Comparison of ENCODE assay signal across 8 mouse cellular contexts in genomic region chr8:120407701-120408240, GRCm38 (mm10).
DNase-seq lines count a peak whose midpoint lies in the region; ATAC-seq lines count a peak whose summit lies in the region.

No protein-coding gene starts in this region.

- H3K9me3 ChIP-seq in heart, embryonic 15.5 days (replicated peaks), result no peaks in the 10 kb centered on the region
- no peaks in the 10 kb centered on the region for H3K9me3 ChIP-seq in midbrain, embryonic 11.5 days (ENCODE audit: control insufficient read depth, low read length)
- no peaks in the 10 kb centered on the region for H3K9me3 ChIP-seq in stomach, embryonic 16.5 days (replicated peaks; ENCODE audit: control insufficient read depth, low read length)

- 18% methylated on average over 9 of the region's 9 CpGs for whole genome bisulfite sequencing in heart, embryonic 15.5 days
- WGBS in midbrain, embryonic 11.5 days, result 9% methylated on average over 9 of the region's 9 CpGs
- 19% methylated on average over 9 of the region's 9 CpGs for WGBS in stomach, embryonic 16.5 days

- peak; percentile 23; the same call in 1 of the 2 replicates for ATAC-seq in heart, embryonic 15.5 days (replicated peaks; ENCODE audit: insufficient number of reproducible peaks, insufficient read depth, low FRiP score, low read depth)
- ATAC-seq in midbrain, embryonic 11.5 days (ENCODE audit: low FRiP score), result peak; percentile 80
- peak; percentile 54; the same call in 1 of the 2 replicates for ATAC-seq in stomach, embryonic 16.5 days (ENCODE audit: insufficient read depth, low FRiP score)

- DNase-seq in gastrocnemius, postnatal 14 days, result peak; percentile 45
- DNase-seq in gastrocnemius, postnatal 36 days, result no peak
- DNase-seq in embryo, embryonic 11.5 days (ENCODE audit: low read depth, low spot score), result peak; percentile 74
- DNase-seq in kidney, postnatal 4 days, result peak; percentile 66 to 79
- DNase-seq in midbrain, embryonic 11.5 days (ENCODE audit: low spot score, missing footprints), result peak; percentile 96
- no peak for DNase-seq in frontal cortex, postnatal 10 days (ENCODE audit: low spot score in 2 of 2)

- H3K27ac ChIP-seq in heart, embryonic 15.5 days, result no peak overlapping the region
- H3K27ac ChIP-seq in midbrain, embryonic 11.5 days (ENCODE audit: low read depth, low read length), result peak overlapping the region; percentile 66
- H3K27ac ChIP-seq in stomach, embryonic 16.5 days (ENCODE audit: low read length), result peak overlapping the region; percentile 4; the same call in 1 of the 2 replicates

- no peaks in the 10 kb centered on the region for H3K36me3 ChIP-seq in heart, embryonic 15.5 days
- H3K36me3 ChIP-seq in midbrain, embryonic 11.5 days (ENCODE audit: control insufficient read depth, insufficient read depth, low read length), result no peaks in the 10 kb centered on the region
- H3K36me3 ChIP-seq in stomach, embryonic 16.5 days (ENCODE audit: control insufficient read depth, insufficient read depth, low read length), result no peaks in the 10 kb centered on the region

- no peak overlapping the region; the same call in 1 of the 2 replicates for H3K4me2 ChIP-seq in heart, embryonic 15.5 days
- H3K4me2 ChIP-seq in midbrain, embryonic 11.5 days, result no peak overlapping the region
- H3K4me2 ChIP-seq in stomach, embryonic 16.5 days (ENCODE audit: low read depth, low read length), result no peak overlapping the region

- no peak overlapping the region for H3K9ac ChIP-seq in heart, embryonic 15.5 days
- H3K9ac ChIP-seq in midbrain, embryonic 11.5 days (ENCODE audit: low read length), result no peak overlapping the region; the same call in 1 of the 2 replicates
- peak overlapping the region; percentile 12; the same call in 1 of the 2 replicates for H3K9ac ChIP-seq in stomach, embryonic 16.5 days (ENCODE audit: low read length)

- H3K4me1 ChIP-seq in heart, embryonic 15.5 days (replicated peaks), result peaks cover 37% of the 10 kb centered on the region
- peaks cover 64% of the 10 kb centered on the region for H3K4me1 ChIP-seq in midbrain, embryonic 11.5 days (ENCODE audit: control insufficient read depth, insufficient read depth, low read length)
- peaks cover 37% of the 10 kb centered on the region for H3K4me1 ChIP-seq in stomach, embryonic 16.5 days (ENCODE audit: control insufficient read depth, insufficient read depth, low read length)

- no peak overlapping the region for H3K4me3 ChIP-seq in heart, embryonic 15.5 days
- no peak overlapping the region for H3K4me3 ChIP-seq in midbrain, embryonic 11.5 days (ENCODE audit: low read depth, low read length)
- no peak overlapping the region for H3K4me3 ChIP-seq in stomach, embryonic 16.5 days (replicated peaks; ENCODE audit: low read length)

- intact Hi-C loops in gastrocnemius, postnatal 14 days (cut with DNase I; ENCODE audit: low total_unique reads), result loop anchor here (5.0 kb wide), 1 partner anchor 130 kb away; no protein-coding TSS in a partner anchor
- intact Hi-C loops in gastrocnemius, postnatal 36 days (cut with DNase I), result loop anchor here (5.0 kb wide), 2 partner anchors 65 to 125 kb away; no protein-coding TSS in a partner anchor

- peaks cover 10% of the 10 kb centered on the region; the same call in 1 of the 2 replicates for H3K27me3 ChIP-seq in heart, embryonic 15.5 days
- peaks cover 2% of the 10 kb centered on the region for H3K27me3 ChIP-seq in midbrain, embryonic 11.5 days (ENCODE audit: control insufficient read depth, insufficient read depth, low read length)
- no peaks in the 10 kb centered on the region for H3K27me3 ChIP-seq in stomach, embryonic 16.5 days (ENCODE audit: control insufficient read depth, insufficient read depth, low read length)

Comparison
In these comparisons a context has a peak if more than half of its experiments do, and no peak if none do; other contexts are left out.
1. DNase-seq: peak in gastrocnemius, postnatal 14 days (single experiment), embryo, embryonic 11.5 days (single experiment), kidney, postnatal 4 days (2 of 2) and midbrain, embryonic 11.5 days (single experiment); none in gastrocnemius, postnatal 36 days (0 of 2) and frontal cortex, postnatal 10 days (0 of 2).
2. ATAC-seq: peak in every context shown above with its lines; median percentile 80 in midbrain, embryonic 11.5 days; 54 in stomach, embryonic 16.5 days; 23 in heart, embryonic 15.5 days.